Mouse (Mus musculus) liver, postnatal 0 days (tissue): ENCODE data around the gene Masp1. TPM values are rescaled to one million over a fixed set of nuclear protein-coding genes. Genes with fewer than 3 reads are reported as not detected.

Experiments used
- ATAC-seq: fragments of 200-750 bp; cut with Nextera tagmentation; 2 replicates; pipeline ENCODE4 v1.8.0; 2017; ENCODE audit warnings: mild to moderate bottlenecking, moderate library complexity
- DNase-seq: peaks from one replicate; pipeline ENCODE4 v3.0.0-alpha.2; 2016
- H3K27ac ChIP-seq: fragments of 300-500 bp; sonication (generic); 2 replicates; pipeline ENCODE4 v1.5.1; 2014; ENCODE audit warnings: antibody characterized with exemption, moderate library complexity, mild to moderate bottlenecking, low read depth
- H3K27me3 ChIP-seq: fragments of 300-500 bp; sonication (generic); 2 replicates; pipeline ENCODE4 v1.6.1; 2014; ENCODE audit warnings: low read length, control low read depth, mixed read lengths; ENCODE audit not compliant: insufficient read depth
- H3K36me3 ChIP-seq: fragments of 300-500 bp; sonication (generic); replicated peaks from 2 replicates; pipeline ENCODE4 v1.6.1; 2014; ENCODE audit warnings: mild to moderate bottlenecking, control low read depth, low read length, moderate library complexity, mixed read lengths; ENCODE audit not compliant: insufficient read depth
- H3K4me1 ChIP-seq: fragments of 300-500 bp; sonication (generic); 2 replicates; pipeline ENCODE4 v1.6.1; 2014; ENCODE audit warnings: antibody characterized with exemption, mild to moderate bottlenecking, control low read depth; ENCODE audit not compliant: insufficient read depth
- H3K4me2 ChIP-seq: fragments of 300-500 bp; sonication (generic); 2 replicates; pipeline ENCODE4 v1.6.1; 2014; ENCODE audit warnings: low read depth, mild to moderate bottlenecking, low read length, moderate library complexity, mixed read lengths
- H3K4me3 ChIP-seq: fragments of 300-500 bp; sonication (generic); 2 replicates; pipeline ENCODE4 v1.5.1; 2014; ENCODE audit warnings: low read depth, low read length
- H3K9ac ChIP-seq: fragments of 300-500 bp; sonication (generic); replicated peaks from 2 replicates; pipeline ENCODE4 v1.6.1; 2014; ENCODE audit warnings: mild to moderate bottlenecking, moderate library complexity
- H3K9me3 ChIP-seq: fragments of 300-500 bp; sonication (generic); 2 replicates; pipeline ENCODE4 v1.6.1; 2016; ENCODE audit warnings: mild to moderate bottlenecking, control low read depth, low read length, mixed read lengths
- CTCF ChIP-seq: sonication (generic); IDR thresholded peaks from 2 replicates; pipeline ENCODE4 v1.5.1; 2016; ENCODE audit warnings: antibody characterized with exemption, low read depth
- EP300 ChIP-seq: IDR thresholded peaks from 2 replicates; pipeline ENCODE4 v1.6.1; 2016; ENCODE audit warnings: antibody characterized with exemption, low read depth, mild to moderate bottlenecking
- WGBS: fragments of 180-500 bp; shearing (Covaris S2); extraction: QIAGEN DNeasy Blood & Tissue Kit; methylation state at CpG from one replicate; pipeline ENCODE4 v1.1.7; 2014; ENCODE audit not compliant: insufficient replicate concordance; 5-methylcytosine and 5-hydroxymethylcytosine counted together
- polyA plus RNA-seq: library from polyadenylated mRNA; unstranded; fragments of >200 nt; fragmentation: Nextera tagmentation; extraction: Ambion mirVana; gene quantifications from 2 replicates; pipeline ENCODE4 v1.2.1, GENCODE M21; 2015

The Masp1 gene
- polyA plus RNA-seq, 1 experiment from 2014 or later, result 38.3 TPM

DNA sequence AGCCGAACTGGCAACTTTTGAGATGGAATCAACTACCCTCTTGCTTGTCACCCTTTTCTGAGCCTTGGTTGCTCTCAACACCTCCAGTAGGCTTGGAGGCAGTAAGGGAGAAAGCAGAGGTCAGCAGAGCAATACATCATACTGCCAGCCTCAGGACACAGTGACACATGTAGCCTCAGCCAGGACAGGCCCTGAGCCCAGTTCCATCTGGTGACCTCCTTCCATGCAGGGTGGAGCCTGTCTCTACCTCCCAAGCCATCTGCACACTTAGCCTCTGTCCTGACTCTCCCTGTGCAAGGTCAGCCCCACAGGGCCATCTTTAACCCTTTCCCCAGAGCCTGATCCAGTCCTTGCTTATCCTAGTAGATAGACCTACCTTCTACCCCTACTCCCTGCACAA lies 92.9 kb downstream of the Masp1 start:
- H3K4me1 ChIP-seq, result no peaks in the 10 kb centered on the region
- no peak overlapping the region for H3K9ac ChIP-seq
- no peak overlapping the region for H3K27ac ChIP-seq
- no peaks in the 10 kb centered on the region for H3K36me3 ChIP-seq
- no peak for ATAC-seq
- H3K9me3 ChIP-seq, result no peaks in the 10 kb centered on the region
- no peak overlapping the region for H3K4me2 ChIP-seq
- DNase-seq, result no peak
- 88% methylated on average over 1 of the region's 1 CpGs for WGBS
- H3K4me3 ChIP-seq, result no peak overlapping the region
- TF ChIP-seq CTCF, result no peak
- TF ChIP-seq EP300, result no peak
- H3K27me3 ChIP-seq, result no peaks in the 10 kb centered on the region

DNA sequence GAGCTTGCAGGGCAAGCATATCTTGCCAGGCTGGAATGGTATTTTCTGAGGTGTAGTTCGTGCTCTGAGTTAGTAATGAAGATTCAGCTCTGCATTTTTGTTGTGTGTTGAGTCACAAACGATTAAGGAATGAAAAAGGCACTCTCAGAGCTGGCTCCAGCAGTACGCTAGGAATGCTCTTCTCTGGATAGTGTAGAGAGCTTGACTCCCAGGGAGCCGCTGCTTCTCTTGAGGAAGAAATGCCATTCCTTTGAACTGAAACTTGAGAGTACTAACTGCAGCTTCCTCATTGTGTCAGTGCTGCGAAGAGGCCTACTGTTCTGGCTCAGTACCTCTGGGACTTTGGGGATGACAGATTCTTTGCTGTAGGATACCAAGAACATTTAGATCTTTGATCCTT lies 96.8 kb downstream of the Masp1 start:
- no peak for DNase-seq
- Histone ChIP-seq H3K27me3 (no peaks in the 10 kb centered on the region), H3K9ac (no peak overlapping the region), H3K4me2 (no peak overlapping the region), H3K4me1 (no peaks in the 10 kb centered on the region; the same call in 1 of the 2 replicates), H3K36me3 (no peaks in the 10 kb centered on the region), H3K27ac (no peak overlapping the region), H3K4me3 (no peak overlapping the region), H3K9me3 (no peaks in the 10 kb centered on the region)
- no peak for ATAC-seq
- TF ChIP-seq EP300 (no peak), CTCF (no peak)
- WGBS, result 76% methylated on average over 5 of the region's 5 CpGs

DNA sequence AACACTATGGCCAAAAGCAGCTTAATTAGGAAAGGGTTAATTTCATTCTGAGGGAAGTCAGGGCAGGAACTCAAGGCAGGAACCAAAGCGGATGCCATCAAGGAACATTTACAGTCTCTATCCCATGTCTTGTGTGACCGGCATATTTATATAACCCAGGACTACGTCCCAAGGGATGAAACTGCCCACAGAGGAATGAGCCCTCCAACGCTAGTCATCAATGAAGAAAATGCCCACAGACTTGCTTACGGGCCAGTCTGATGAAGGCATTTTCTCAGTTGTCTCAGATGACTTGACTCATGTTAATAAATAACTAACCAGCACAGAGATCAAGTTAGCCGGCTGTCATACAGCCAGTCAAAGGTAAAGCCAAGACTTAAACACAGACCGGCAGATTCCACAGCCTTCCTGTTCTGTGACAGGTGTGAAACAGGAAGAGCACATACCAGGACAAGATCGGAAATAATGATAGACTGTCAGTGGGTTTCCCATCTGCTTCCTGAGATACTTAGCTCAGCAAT lies 101.0 kb downstream of the Masp1 start:
- H3K9ac ChIP-seq, result no peak overlapping the region
- H3K27ac ChIP-seq, result no peak overlapping the region
- no peak overlapping the region for H3K4me2 ChIP-seq
- no peaks in the 10 kb centered on the region for H3K27me3 ChIP-seq
- no peak overlapping the region for H3K4me3 ChIP-seq
- no peaks in the 10 kb centered on the region for H3K9me3 ChIP-seq
- no peak for DNase-seq
- no peak for TF ChIP-seq CTCF
- no peak for TF ChIP-seq EP300
- H3K36me3 ChIP-seq, result no peaks in the 10 kb centered on the region
- H3K4me1 ChIP-seq, result peaks cover 3% of the 10 kb centered on the region
- WGBS, result 59% methylated on average over 8 of the region's 8 CpGs
- ATAC-seq, result no peak

DNA sequence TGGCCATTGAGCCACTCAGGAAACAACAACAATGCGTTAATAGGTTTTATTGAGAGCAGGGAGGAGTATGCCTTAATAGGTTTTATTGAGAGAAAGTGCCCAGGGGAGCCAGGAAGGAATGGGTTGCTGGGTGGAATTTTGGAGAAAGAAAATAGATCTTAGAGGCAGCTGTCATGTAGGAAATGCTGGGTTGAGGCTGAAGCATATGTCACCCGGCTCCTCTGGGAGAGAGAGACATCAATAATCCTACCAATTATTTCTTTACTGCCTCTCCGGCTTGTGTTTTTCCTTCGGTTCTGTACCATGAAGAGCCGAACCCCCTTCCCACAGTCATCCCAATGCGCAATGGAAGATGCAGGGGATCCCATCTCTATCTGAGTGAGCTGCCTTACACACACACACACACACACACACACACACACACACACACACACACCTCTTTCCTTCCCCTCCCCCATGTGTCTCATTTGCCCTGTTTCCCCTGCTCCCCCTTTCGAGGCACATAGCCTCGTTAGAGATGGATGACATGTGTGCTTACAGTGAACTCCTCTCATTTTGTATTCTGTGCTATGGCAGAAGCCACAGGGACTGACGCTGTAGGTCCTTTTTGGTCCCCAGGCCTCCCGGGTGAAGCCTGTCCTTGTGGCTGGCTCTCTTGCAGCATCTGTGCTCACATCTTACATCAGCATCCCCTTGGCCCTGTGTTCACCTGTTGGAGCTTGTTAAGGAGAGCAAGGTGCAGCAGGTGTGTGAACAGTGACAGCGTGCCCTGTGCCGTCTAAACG lies 103.0 kb downstream of the Masp1 start:
- Histone ChIP-seq H3K9ac (no peak overlapping the region), H3K27me3 (no peaks in the 10 kb centered on the region), H3K36me3 (no peaks in the 10 kb centered on the region), H3K9me3 (no peaks in the 10 kb centered on the region), H3K27ac (no peak overlapping the region), H3K4me3 (no peak overlapping the region), H3K4me1 (peaks cover 3% of the 10 kb centered on the region), H3K4me2 (no peak overlapping the region)
- no peak for DNase-seq
- ATAC-seq, result no peak
- WGBS, result 76% methylated on average over 13 of the region's 13 CpGs
- no peak for TF ChIP-seq EP300
- no peak for TF ChIP-seq CTCF

DNA sequence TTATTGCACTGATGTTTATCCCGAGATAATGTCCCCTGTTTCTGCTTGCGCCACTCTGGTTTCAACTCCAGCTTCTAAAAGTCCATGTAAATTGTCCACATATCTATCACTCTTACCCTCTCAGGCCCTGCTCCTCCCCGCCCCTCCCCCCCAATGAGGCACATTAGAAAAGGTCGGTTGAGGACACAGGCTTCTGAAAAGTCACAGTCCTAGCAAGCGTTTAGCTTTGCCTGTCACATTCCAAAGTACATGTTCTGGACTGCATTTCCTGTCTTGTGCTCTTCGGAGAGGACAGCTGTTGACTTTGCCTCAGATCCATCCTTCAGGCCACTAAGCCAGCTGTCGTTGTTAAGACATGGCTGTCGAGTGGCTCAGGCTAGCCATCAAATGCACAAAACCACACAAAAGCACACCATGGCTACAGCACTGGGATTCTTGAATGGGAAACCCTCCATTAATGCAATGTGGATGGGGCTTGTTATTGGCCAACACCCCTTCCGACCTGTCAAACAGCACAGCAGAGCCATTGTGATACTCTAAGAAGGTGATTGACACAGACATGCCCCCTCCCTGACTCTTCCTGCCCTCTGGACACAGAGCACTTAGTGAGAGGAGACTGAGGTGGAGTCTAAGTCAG lies 103.8 kb downstream of the Masp1 start:
- WGBS, result 49% methylated on average over 9 of the region's 9 CpGs
- Histone ChIP-seq H3K9me3 (no peaks in the 10 kb centered on the region), H3K36me3 (no peaks in the 10 kb centered on the region), H3K27ac (0 out of 2 replicates have a peak overlapping the region, but pooled peaks have one; percentile 55), H3K4me1 (peaks cover 3% of the 10 kb centered on the region), H3K4me2 (no peak overlapping the region), H3K9ac (no peak overlapping the region), H3K4me3 (no peak overlapping the region), H3K27me3 (no peaks in the 10 kb centered on the region)
- peak; percentile 49 for ATAC-seq
- TF ChIP-seq CTCF, result no peak
- DNase-seq, result peak; percentile 24

DNA sequence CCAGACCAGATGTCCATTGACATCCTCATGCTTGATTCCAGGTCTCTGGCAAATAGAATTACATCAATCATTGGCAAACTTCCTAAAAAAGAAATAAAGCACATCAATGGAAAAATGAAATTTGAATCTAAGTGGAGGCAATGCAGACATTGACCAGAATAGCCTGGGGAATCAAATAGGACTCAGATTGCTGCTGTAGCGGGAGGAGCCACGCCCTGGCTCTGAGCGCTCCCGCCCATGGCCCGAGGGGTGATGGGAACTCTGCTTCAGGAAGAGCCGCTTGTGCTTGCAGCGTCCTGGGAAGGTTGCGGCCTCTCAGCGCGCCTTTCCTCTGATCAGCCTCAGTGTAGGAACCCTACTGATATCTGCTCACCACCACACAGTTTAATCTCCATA lies 104.4 kb downstream of the Masp1 start:
- DNase-seq (peak; percentile 28), ATAC-seq (peak; percentile 48)
- Histone ChIP-seq H3K4me3 (no peak overlapping the region), H3K27me3 (no peaks in the 10 kb centered on the region), H3K9ac (no peak overlapping the region), H3K4me1 (peaks cover 3% of the 10 kb centered on the region), H3K4me2 (no peak overlapping the region), H3K27ac (0 out of 2 replicates have a peak overlapping the region, but pooled peaks have one; percentile 11), H3K9me3 (no peaks in the 10 kb centered on the region), H3K36me3 (no peaks in the 10 kb centered on the region)
- 37% methylated on average over 10 of the region's 10 CpGs for WGBS
- no peak for TF ChIP-seq CTCF
- TF ChIP-seq EP300, result no peak
